Mouse (Mus musculus) frontal cortex, postnatal 14 days (tissue): ENCODE data around the gene Fam186b.

Experiments used
- DNase-seq, 2 experiments: peaks; one replicate each; pipeline ENCODE4 v3.0.0; 2022; ENCODE audit warnings: low spot score in 2 of 2

Gene Fam186b

GRCm38 (mm10) chr15:99295484-99295981 lies at the start of gene Fam186b:
Fam186b (minus strand) TSS chr15:99295888.
- peak in 1 of 2 experiments; percentile 23 for DNase-seq

GRCm38 (mm10) chr15:99344961-99345360 lies 49.3 kb upstream of the Fam186b start:
- no peak for DNase-seq

- DNase-seq: no peak
Measured at GRCm38 (mm10) chr15:99344148-99344870, 48.6 kb upstream of the Fam186b start.

- peak; percentile 35 to 61 for DNase-seq
Measured at GRCm38 (mm10) chr15:99343414-99344147, 47.9 kb upstream of the Fam186b start.

GRCm38 (mm10) chr15:99342194-99342981 lies 46.7 kb upstream of the Fam186b start:
- DNase-seq: no peak

- DNase-seq: no peak
Measured at GRCm38 (mm10) chr15:99341102-99341501, 45.4 kb upstream of the Fam186b start.

- DNase-seq: no peak
Measured at GRCm38 (mm10) chr15:99339669-99340068, 44.0 kb upstream of the Fam186b start.

GRCm38 (mm10) chr15:99338916-99339315 lies 43.2 kb upstream of the Fam186b start:
- no peak for DNase-seq

- DNase-seq: no peak
Measured at GRCm38 (mm10) chr15:99335801-99336320, 40.2 kb upstream of the Fam186b start.

- no peak for DNase-seq
Measured at GRCm38 (mm10) chr15:99334500-99334899, 38.8 kb upstream of the Fam186b start.

GRCm38 (mm10) chr15:99333676-99334065 lies 38.0 kb upstream of the Fam186b start:
- DNase-seq: no peak

- DNase-seq: peak in 1 of 2 experiments; percentile 52
Measured at GRCm38 (mm10) chr15:99332921-99333675, 37.4 kb upstream of the Fam186b start.

GRCm38 (mm10) chr15:99332111-99332510 lies 36.4 kb upstream of the Fam186b start:
- DNase-seq: no peak

- DNase-seq: no peak
Measured at GRCm38 (mm10) chr15:99331341-99331740, 35.7 kb upstream of the Fam186b start.

- no peak for DNase-seq
Measured at GRCm38 (mm10) chr15:99330324-99330723, 34.6 kb upstream of the Fam186b start.

- no peak for DNase-seq
Measured at GRCm38 (mm10) chr15:99328011-99328410, 32.3 kb upstream of the Fam186b start.

GRCm38 (mm10) chr15:99326959-99327358 lies 31.3 kb upstream of the Fam186b start:
- no peak for DNase-seq

GRCm38 (mm10) chr15:99326407-99326806 lies 30.7 kb upstream of the Fam186b start:
- no peak for DNase-seq

- DNase-seq: no peak
Measured at GRCm38 (mm10) chr15:99325598-99325997, 29.9 kb upstream of the Fam186b start.

GRCm38 (mm10) chr15:99324151-99324550 lies 28.5 kb upstream of the Fam186b start:
- no peak for DNase-seq

GRCm38 (mm10) chr15:99320978-99321377 lies 25.3 kb upstream of the Fam186b start:
- no peak for DNase-seq
